Mouse (Mus musculus) ES-E14 (cell line): ENCODE data around the gene Mpdu1. TPM values are rescaled to one million over a fixed set of nuclear protein-coding genes. Genes with fewer than 3 reads are reported as not detected.
A peak's percentile ranks its signal among the peaks of the same experiment; 100 is the strongest.

Experiments used
- DNase-seq: peaks from one replicate; pipeline ENCODE4 v3.0.0-alpha.2; 2013; ENCODE audit warnings: low read depth, low spot score
- H3K27ac ChIP-seq: 2 replicates; pipeline ENCODE4 v1.5.1; 2012; ENCODE audit warnings: low read depth, mild to moderate bottlenecking, low read length, moderate library complexity, mixed read lengths; ENCODE audit not compliant: poor library complexity, insufficient read depth, severe bottlenecking
- H3K36me3 ChIP-seq: 2 replicates; pipeline ENCODE4 v1.6.1; 2012; ENCODE audit warnings: mild to moderate bottlenecking, low read length, moderate library complexity, mixed read lengths; ENCODE audit not compliant: control insufficient read depth, poor library complexity, insufficient read depth, severe bottlenecking
- H3K4me1 ChIP-seq, 2 experiments: fragments of 150-350 bp in 1 of 2; sonication (generic) in 1 of 2; 2 replicates each; pipeline ENCODE4 v1.6.1; 2012; ENCODE audit warnings: low read length in 2 of 2, mild to moderate bottlenecking in 1 of 2, mixed read lengths in 1 of 2; ENCODE audit not compliant: control insufficient read depth in 2 of 2, insufficient read depth in 2 of 2, poor library complexity in 1 of 2
- H3K4me3 ChIP-seq, 2 experiments: fragments of 150-350 bp in 1 of 2; sonication (generic) in 1 of 2; 2 replicates each; pipeline ENCODE4 v1.5.1; 2012; ENCODE audit warnings: low read length in 2 of 2, low read depth in 1 of 2, mild to moderate bottlenecking in 1 of 2, mixed read lengths in 1 of 2; ENCODE audit not compliant: insufficient read depth in 1 of 2, poor library complexity in 1 of 2, severe bottlenecking in 1 of 2
- H3K9ac ChIP-seq: 2 replicates; pipeline ENCODE4 v1.6.1; 2012; ENCODE audit warnings: low read depth, mild to moderate bottlenecking, low read length, mixed read lengths; ENCODE audit not compliant: poor library complexity, insufficient read depth, severe bottlenecking
- H3K9me3 ChIP-seq: fragments of 150-350 bp; sonication (generic); 2 replicates; pipeline ENCODE4 v1.6.1; 2012; ENCODE audit warnings: low read depth, mild to moderate bottlenecking, low read length; ENCODE audit not compliant: control insufficient read depth, insufficient read depth
- CHD2 ChIP-seq: IDR thresholded peaks from 2 replicates; pipeline ENCODE4 v1.6.1; 2014; ENCODE audit warnings: mild to moderate bottlenecking, low read depth, low read length, inconsistent platforms
- HCFC1 ChIP-seq: IDR thresholded peaks from 2 replicates; pipeline ENCODE4 v1.6.1; 2012; ENCODE audit warnings: low read length, inconsistent platforms, borderline replicate concordance; ENCODE audit not compliant: insufficient read depth
- MAFK ChIP-seq: IDR thresholded peaks from 2 replicates; pipeline ENCODE4 v1.6.1; 2014; ENCODE audit warnings: mild to moderate bottlenecking, low read depth, low read length, inconsistent platforms; ENCODE audit not compliant: insufficient read depth
- ZC3H11A ChIP-seq: IDR thresholded peaks from 2 replicates; pipeline ENCODE4 v1.6.1; 2012; ENCODE audit warnings: low read depth, mild to moderate bottlenecking, inconsistent platforms, low read length, borderline replicate concordance
- ZNF384 ChIP-seq: IDR thresholded peaks from 2 replicates; pipeline ENCODE4 v1.6.1; 2012; ENCODE audit warnings: low read depth, low read length, inconsistent platforms
- in situ Hi-C, 2 experiments: fragments of 600-800 bp; cut with MboI; formaldehyde crosslinking; loops; one replicate each; pipeline ENCODE4 v1.15.1; 2025; ENCODE audit warnings: low sequenced_read_pairs in 2 of 2, inconsistent platforms in 1 of 2; ENCODE audit not compliant: unreplicated experiment in 2 of 2
- total RNA-seq: library from RNA; depleted of rRNA; stranded (reverse); fragments of 300-350 nt; gene quantifications from 2 replicates; pipeline ENCODE4 v1.2.3, GENCODE M21; 2012

The Mpdu1 gene
- total RNA-seq, 1 experiment: 258 TPM

- Histone ChIP-seq H3K4me1 (peaks cover 20 to 26% of the 10 kb centered on the region in 2 experiments), H3K9ac (peak overlapping the region; percentile 63), H3K36me3 (no peaks in the 10 kb centered on the region), H3K27ac (peak overlapping the region; percentile 98), H3K4me3 (no peak overlapping the region), H3K9me3 (no peaks in the 10 kb centered on the region)
- TF ChIP-seq CHD2 (no peak), MAFK (no peak), ZNF384 (no peak), HCFC1 (no peak), ZC3H11A (no peak)
- in situ Hi-C loops: no loop called here
- no peak for DNase-seq
Observed at GRCm38 (mm10) chr11:69708614-69709265, 46.3 kb upstream of the Mpdu1 start.

- TF ChIP-seq ZC3H11A (no peak), ZNF384 (no peak), CHD2 (no peak), MAFK (no peak), HCFC1 (no peak)
- DNase-seq: no peak
- H3K27ac ChIP-seq: peak overlapping the region; percentile 98
- no peaks in the 10 kb centered on the region for H3K9me3 ChIP-seq
- H3K36me3 ChIP-seq: no peaks in the 10 kb centered on the region
- in situ Hi-C loops: no loop called here
- peak overlapping the region; percentile 49; the same call in 1 of the 2 replicates for H3K9ac ChIP-seq
- H3K4me1 ChIP-seq: peaks cover 18 to 26% of the 10 kb centered on the region in 2 experiments
- H3K4me3 ChIP-seq: no peak overlapping the region
Observed at GRCm38 (mm10) chr11:69707873-69708381, 45.5 kb upstream of the Mpdu1 start.

GRCm38 (mm10) chr11:69707480-69707847 lies 45.0 kb upstream of the Mpdu1 start:
- H3K4me1 ChIP-seq: peaks cover 18 to 26% of the 10 kb centered on the region in 2 experiments
- in situ Hi-C loops: no loop called here
- H3K9ac ChIP-seq: peak overlapping the region; percentile 48; the same call in 1 of the 2 replicates
- no peak for DNase-seq
- no peak overlapping the region for H3K4me3 ChIP-seq
- TF ChIP-seq MAFK: no peak
- no peak for TF ChIP-seq ZNF384
- TF ChIP-seq HCFC1: no peak
- no peaks in the 10 kb centered on the region for H3K9me3 ChIP-seq
- H3K27ac ChIP-seq: peak overlapping the region; percentile 98
- H3K36me3 ChIP-seq: no peaks in the 10 kb centered on the region

- in situ Hi-C loops: no loop called here
- Histone ChIP-seq H3K27ac (peak overlapping the region; percentile 98), H3K9me3 (no peaks in the 10 kb centered on the region), H3K36me3 (no peaks in the 10 kb centered on the region), H3K4me1 (peaks cover 20 to 29% of the 10 kb centered on the region in 2 experiments), H3K4me3 (peak overlapping the region in 1 of 2 experiments; percentile 22; a peak in 2 of 4 replicates), H3K9ac (peak overlapping the region; percentile 48)
- TF ChIP-seq HCFC1 (no peak), ZNF384 (no peak), CHD2 (no peak), MAFK (no peak), ZC3H11A (no peak)
- DNase-seq: no peak
Observed at GRCm38 (mm10) chr11:69706775-69707479, 44.5 kb upstream of the Mpdu1 start.
